Mouse (Mus musculus) embryonic facial prominence, embryonic 14.5 days (tissue): ENCODE measurements around the gene Mdm2. TPM values are rescaled to one million over a fixed set of nuclear protein-coding genes. Genes with fewer than 3 reads are reported as not detected.

ENCODE experiments used
- ATAC-seq: fragments of 200-750 bp; cut with Nextera tagmentation; 2 replicates; pipeline ENCODE4 v1.8.0; 2017; ENCODE audit warnings: low read depth, moderate number of reproducible peaks, moderate TSS enrichment
- DNase-seq: peaks from one replicate; pipeline ENCODE4 v3.0.0-alpha.2; 2015; ENCODE audit warnings: low spot score
- H3K27ac ChIP-seq: fragments of 300-500 bp; sonication (generic); replicated peaks from 2 replicates; pipeline ENCODE4 v1.5.1; 2014; ENCODE audit warnings: low read depth, mild to moderate bottlenecking, low read length, moderate library complexity
- H3K27me3 ChIP-seq: fragments of 300-500 bp; sonication (generic); replicated peaks from 2 replicates; pipeline ENCODE4 v1.6.1; 2014; ENCODE audit warnings: low read length; ENCODE audit not compliant: control insufficient read depth, insufficient read depth
- H3K36me3 ChIP-seq: fragments of 300-500 bp; sonication (generic); 2 replicates; pipeline ENCODE4 v1.6.1; 2014; ENCODE audit warnings: low read length, mixed read lengths; ENCODE audit not compliant: control insufficient read depth, insufficient read depth
- H3K4me1 ChIP-seq: fragments of 300-500 bp; sonication (generic); 2 replicates; pipeline ENCODE4 v1.6.1; 2014; ENCODE audit warnings: antibody characterized with exemption, low read length; ENCODE audit not compliant: control insufficient read depth, insufficient read depth
- H3K4me2 ChIP-seq: fragments of 300-500 bp; sonication (generic); 2 replicates; pipeline ENCODE4 v1.6.1; 2014; ENCODE audit warnings: low read depth, mild to moderate bottlenecking, low read length, moderate library complexity, mixed read lengths
- H3K4me3 ChIP-seq: fragments of 300-500 bp; sonication (generic); 2 replicates; pipeline ENCODE4 v1.5.1; 2014; ENCODE audit warnings: low read depth, mild to moderate bottlenecking, low read length
- H3K9ac ChIP-seq: fragments of 300-500 bp; sonication (generic); 2 replicates; pipeline ENCODE4 v1.6.1; 2014; ENCODE audit warnings: low read depth, mild to moderate bottlenecking, low read length, moderate library complexity, mixed read lengths
- H3K9me3 ChIP-seq: fragments of 300-500 bp; sonication (generic); 2 replicates; pipeline ENCODE4 v1.6.1; 2016; ENCODE audit warnings: low read length; ENCODE audit not compliant: control insufficient read depth
- WGBS: fragments of 180-500 bp; shearing (Covaris S2); extraction: QIAGEN DNeasy Blood & Tissue Kit; methylation state at CpG from one replicate; pipeline ENCODE4 v1.1.7; 2014; 5-methylcytosine and 5-hydroxymethylcytosine counted together
- polyA plus RNA-seq: library from polyadenylated mRNA; unstranded; fragments of >200 nt; fragmentation: Nextera tagmentation; extraction: Ambion mirVana; gene quantifications from 2 replicates; pipeline ENCODE4 v1.2.1, GENCODE M21; 2014

The Mdm2 gene
- polyA plus RNA-seq, 1 experiment from 2014 or later, result 34.1 TPM

DNA sequence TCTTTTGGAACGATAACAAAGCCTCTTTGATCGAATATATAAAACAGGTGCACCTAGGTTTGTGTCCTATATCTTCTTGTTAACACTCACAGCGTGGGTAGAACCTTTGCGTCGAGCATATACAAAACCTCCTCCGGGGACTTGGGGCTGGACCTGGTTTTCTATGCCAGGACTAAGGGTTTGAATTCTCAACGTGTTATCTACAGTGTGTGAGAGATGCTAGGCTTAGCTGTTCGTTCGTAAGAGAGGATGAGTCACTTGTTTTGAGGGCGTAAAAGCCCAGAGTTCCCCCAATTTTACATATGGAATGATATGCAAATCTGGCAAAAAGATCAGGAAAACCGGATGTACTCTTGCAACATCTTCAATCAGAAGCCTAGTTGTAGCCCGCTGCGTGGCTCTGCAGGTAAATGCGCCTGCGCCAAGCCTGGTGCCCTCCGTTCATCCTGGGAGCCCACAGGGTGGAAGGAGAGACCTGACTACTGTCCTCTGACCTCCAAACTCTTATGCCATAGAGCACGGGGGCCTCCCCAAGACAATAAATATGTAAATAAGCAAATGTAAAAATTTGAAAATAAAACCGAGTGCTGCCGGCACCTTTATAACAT lies 34.4 kb downstream of the Mdm2 start:
- H3K27me3 ChIP-seq, result no peaks in the 10 kb centered on the region
- 41% methylated on average over 19 of the region's 19 CpGs for WGBS
- H3K4me2 ChIP-seq, result peak overlapping the region; percentile 49
- no peaks in the 10 kb centered on the region for H3K9me3 ChIP-seq
- no peaks in the 10 kb centered on the region for H3K36me3 ChIP-seq
- no peak overlapping the region; the same call in 1 of the 2 replicates for H3K27ac ChIP-seq
- no peak overlapping the region for H3K9ac ChIP-seq
- DNase-seq (no peak), ATAC-seq (peak; percentile 20; the same call in 1 of the 2 replicates)
- H3K4me3 ChIP-seq, result peak overlapping the region; percentile 22
- no peaks in the 10 kb centered on the region for H3K4me1 ChIP-seq

DNA sequence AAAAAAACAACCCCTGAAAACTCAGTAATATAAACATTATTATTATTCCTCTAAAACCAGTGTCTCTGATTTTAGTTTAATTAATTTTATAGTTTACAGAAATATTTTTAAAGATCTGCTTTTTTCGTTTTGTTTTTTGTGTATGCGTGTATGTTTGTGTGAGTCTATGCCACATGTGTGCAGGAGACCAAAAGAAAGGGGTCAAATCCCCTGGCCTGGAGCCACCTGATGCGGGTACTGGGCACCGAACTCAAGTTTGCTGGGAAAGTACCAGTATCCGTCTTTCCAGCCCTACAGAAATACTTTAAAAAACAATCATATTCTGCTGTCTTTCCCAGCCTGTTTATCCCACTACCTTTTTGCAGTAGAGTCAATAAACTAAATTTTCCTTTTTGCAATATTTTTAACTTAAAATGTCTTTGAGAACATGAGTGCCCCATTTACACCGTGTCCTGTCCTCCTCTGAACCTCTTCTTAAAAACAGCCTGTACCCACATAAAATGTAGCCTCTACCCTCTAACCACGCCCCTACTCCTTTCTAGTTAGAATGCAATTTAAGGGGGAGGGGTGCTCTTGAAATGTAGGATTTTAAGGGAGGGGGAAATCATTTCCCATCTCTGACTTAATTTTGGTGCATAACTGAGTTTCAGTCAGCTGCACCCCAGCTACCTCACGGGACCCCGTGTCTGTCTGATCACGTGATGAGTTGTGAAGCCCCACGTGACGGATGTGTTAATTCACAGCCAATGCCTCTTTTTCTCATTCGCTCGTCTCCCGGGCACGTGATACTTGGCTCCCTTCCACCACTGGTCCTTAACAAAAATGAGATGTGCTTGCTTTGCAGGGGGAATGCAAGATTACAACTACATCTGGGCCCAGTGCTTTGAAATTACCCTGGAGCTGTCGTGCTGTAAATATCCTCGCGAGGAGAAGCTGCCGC lies 35.2 kb downstream of the Mdm2 start:
- 30% methylated on average over 20 of the region's 20 CpGs for WGBS
- Histone ChIP-seq H3K27ac (no peak overlapping the region; the same call in 1 of the 2 replicates), H3K4me3 (peak overlapping the region; percentile 22), H3K36me3 (no peaks in the 10 kb centered on the region), H3K9ac (no peak overlapping the region), H3K4me2 (peak overlapping the region; percentile 49), H3K27me3 (no peaks in the 10 kb centered on the region), H3K9me3 (no peaks in the 10 kb centered on the region), H3K4me1 (no peaks in the 10 kb centered on the region)
- DNase-seq (peak; percentile 91), ATAC-seq (peak; percentile 58; the same call in 1 of the 2 replicates)

DNA sequence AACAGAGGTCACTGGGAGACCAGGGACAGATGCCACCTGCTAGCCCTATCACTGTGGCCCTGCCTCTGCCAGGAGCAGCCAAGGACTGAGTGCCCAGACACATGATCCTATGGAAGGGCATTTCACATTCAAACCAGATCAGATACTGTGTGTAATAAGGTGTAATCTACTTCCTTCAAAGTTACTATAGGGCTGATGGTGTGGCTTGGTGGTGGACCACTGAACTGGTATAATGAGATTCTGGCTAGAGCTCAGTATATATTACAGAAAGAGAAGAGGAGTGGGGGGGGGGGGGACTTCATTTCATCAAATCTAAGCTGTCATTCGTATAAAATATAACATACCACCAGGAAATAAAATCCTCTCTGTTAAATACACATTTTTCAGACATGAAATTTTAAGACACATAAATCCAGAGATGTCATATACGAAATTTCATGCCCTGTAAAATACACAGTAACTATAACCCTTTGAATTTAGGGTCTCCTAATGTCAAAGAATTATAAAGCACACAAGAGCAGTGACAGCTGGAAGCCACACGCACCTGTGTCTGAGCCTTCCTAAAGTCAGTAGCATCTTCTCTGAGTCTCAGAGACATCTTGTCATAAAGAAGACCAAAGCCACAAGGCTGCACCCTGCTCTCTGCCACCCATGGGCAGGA lies 36.1 kb downstream of the Mdm2 start:
- 75% methylated on average over 3 of the region's 3 CpGs for WGBS
- Histone ChIP-seq H3K27me3 (no peaks in the 10 kb centered on the region), H3K4me2 (no peak overlapping the region), H3K27ac (no peak overlapping the region), H3K9me3 (no peaks in the 10 kb centered on the region), H3K4me1 (peaks cover 4% of the 10 kb centered on the region; the same call in 1 of the 2 replicates), H3K4me3 (no peak overlapping the region), H3K36me3 (no peaks in the 10 kb centered on the region), H3K9ac (no peak overlapping the region)
- ATAC-seq (no peak), DNase-seq (no peak)

DNA sequence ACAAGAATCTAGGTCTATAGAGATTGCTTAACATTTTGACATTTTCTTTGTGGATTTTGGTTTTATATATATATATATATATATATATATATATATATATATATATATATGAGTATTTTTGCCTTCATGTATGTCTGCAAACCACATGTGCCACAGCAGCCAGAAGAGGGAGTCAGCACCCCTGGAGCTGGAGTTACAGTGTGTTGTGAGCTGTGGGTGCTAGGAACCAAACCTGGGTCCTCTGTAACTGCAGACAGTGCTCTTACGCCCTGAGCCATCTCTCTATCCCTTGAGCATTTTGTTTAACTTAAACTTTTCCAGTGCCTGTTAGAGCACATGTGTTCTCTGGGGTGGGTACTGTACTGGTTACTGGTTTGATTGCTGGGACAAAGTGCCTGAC lies 36.6 kb downstream of the Mdm2 start:
- 96% methylated on average over 1 of the region's 1 CpGs for WGBS
- Histone ChIP-seq H3K9me3 (no peaks in the 10 kb centered on the region), H3K36me3 (no peaks in the 10 kb centered on the region), H3K4me3 (no peak overlapping the region), H3K4me1 (peaks cover 8% of the 10 kb centered on the region; the same call in 1 of the 2 replicates), H3K4me2 (no peak overlapping the region), H3K9ac (no peak overlapping the region), H3K27ac (no peak overlapping the region), H3K27me3 (no peaks in the 10 kb centered on the region)
- ATAC-seq (no peak), DNase-seq (no peak)

DNA sequence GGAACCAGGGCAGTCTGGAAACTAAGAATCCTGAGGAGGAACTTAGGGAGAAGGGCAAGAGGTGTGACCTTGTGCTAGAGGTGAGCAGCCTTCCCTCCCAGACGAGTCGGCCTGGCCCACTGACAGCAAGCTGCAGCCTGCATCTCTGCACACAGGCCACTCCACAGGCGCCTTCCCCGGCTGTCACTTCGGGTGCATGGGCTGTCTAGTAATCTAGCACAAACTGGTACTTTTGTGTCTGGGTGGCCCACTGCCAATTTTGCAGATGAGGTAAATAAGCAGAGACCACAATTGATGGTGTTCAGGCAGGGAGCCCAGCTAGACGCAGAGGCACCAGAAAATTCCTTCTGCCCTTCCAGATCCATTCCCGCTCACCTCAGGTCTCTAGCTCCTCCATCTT lies 37.9 kb downstream of the Mdm2 start:
- ATAC-seq (peak; percentile 53), DNase-seq (peak; percentile 88)
- Histone ChIP-seq H3K27ac (no peak overlapping the region), H3K9me3 (no peaks in the 10 kb centered on the region), H3K4me3 (no peak overlapping the region), H3K36me3 (no peaks in the 10 kb centered on the region), H3K27me3 (no peaks in the 10 kb centered on the region), H3K4me1 (peaks cover 8% of the 10 kb centered on the region; the same call in 1 of the 2 replicates), H3K9ac (no peak overlapping the region), H3K4me2 (no peak overlapping the region)
- 22% methylated on average over 7 of the region's 7 CpGs for WGBS

DNA sequence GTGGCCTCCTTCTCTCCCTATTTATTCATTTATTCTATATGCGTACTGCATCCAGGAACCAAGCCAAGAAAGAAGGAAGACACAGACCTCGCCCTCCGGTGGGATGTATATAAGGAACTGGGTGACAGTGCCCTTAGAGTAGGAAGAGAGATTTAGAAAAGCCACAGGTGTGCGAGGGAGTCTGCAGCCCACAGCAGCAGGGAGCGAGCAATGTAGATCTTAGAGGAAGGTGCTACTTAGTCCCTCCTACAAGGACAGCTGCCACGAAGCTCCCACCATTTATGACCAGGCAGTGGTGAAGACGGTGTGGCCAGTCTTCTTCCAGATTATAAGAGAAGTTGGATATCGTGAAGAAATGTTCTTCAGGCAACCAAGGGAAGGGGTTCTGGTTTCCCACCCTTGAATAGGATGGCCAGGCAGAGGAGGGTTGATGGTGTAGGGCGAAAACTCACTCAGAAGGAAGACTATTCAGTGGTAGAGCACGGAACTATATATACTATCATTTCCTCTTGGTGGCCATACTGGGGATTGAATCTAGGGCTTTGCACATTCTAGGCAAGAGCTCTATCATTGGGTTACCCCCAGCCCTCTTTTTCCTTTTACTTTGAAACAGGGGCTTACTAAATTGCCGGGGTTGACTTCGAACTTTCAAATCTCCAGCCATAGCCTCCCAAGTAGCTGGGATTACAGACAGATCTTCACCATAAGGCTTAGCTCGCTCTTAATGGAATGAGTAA lies 38.5 kb downstream of the Mdm2 start:
- Histone ChIP-seq H3K36me3 (no peaks in the 10 kb centered on the region), H3K27me3 (no peaks in the 10 kb centered on the region), H3K9ac (no peak overlapping the region), H3K9me3 (no peaks in the 10 kb centered on the region), H3K4me1 (peaks cover 8% of the 10 kb centered on the region; the same call in 1 of the 2 replicates), H3K4me3 (no peak overlapping the region), H3K27ac (no peak overlapping the region), H3K4me2 (no peak overlapping the region)
- 82% methylated on average over 13 of the region's 13 CpGs for WGBS
- DNase-seq, result no peak
- ATAC-seq, result no peak

DNA sequence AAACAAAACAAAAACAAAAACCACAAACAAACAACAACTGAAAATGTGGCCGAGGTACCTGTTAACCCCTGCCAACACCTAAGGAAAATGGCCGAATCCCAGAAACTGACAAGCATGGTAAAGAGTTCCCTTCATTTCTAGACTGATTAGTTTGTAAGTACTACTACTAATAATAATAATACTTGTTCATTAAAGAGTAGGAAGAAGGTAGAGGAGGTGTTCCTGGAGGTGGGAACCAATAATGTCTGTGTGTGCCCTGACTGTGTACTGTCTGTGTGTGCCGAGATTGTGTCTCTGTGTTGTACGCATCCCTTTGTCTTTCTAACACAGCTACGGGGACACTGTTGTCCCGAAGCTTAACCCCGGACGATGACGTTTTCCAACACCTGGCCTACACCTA lies 39.3 kb downstream of the Mdm2 start:
- H3K9ac ChIP-seq, result no peak overlapping the region
- no peaks in the 10 kb centered on the region for H3K27me3 ChIP-seq
- H3K4me1 ChIP-seq, result peaks cover 8% of the 10 kb centered on the region; the same call in 1 of the 2 replicates
- no peak for ATAC-seq
- no peak for DNase-seq
- no peak overlapping the region for H3K27ac ChIP-seq
- H3K4me3 ChIP-seq, result no peak overlapping the region
- H3K9me3 ChIP-seq, result no peaks in the 10 kb centered on the region
- no peak overlapping the region for H3K4me2 ChIP-seq
- H3K36me3 ChIP-seq, result no peaks in the 10 kb centered on the region
- WGBS, result 89% methylated on average over 9 of the region's 9 CpGs

DNA sequence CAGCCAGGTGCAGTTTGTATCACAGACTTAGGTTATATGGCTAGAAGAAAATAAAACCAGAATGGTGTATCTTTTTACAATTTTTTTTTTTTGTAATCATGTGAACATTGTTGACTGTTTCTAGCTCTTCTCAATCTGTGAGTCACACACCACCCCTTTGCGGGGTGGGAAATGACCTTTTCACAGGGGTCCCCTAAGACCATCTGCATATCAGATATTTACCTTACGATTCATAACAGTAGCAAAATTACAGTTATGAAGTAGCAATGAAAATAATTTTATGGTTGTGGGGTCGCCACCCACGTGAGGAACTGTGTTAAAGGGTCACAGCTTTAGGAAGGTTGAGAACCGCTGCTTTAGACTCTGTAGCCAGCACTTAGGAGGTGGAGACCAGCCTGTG lies 39.8 kb downstream of the Mdm2 start:
- H3K27me3 ChIP-seq, result no peaks in the 10 kb centered on the region
- H3K36me3 ChIP-seq, result no peaks in the 10 kb centered on the region
- DNase-seq (no peak), ATAC-seq (no peak)
- peaks cover 8% of the 10 kb centered on the region; the same call in 1 of the 2 replicates for H3K4me1 ChIP-seq
- H3K4me3 ChIP-seq, result no peak overlapping the region
- H3K9ac ChIP-seq, result no peak overlapping the region
- no peak overlapping the region for H3K27ac ChIP-seq
- WGBS, result 86% methylated on average over 5 of the region's 5 CpGs
- H3K4me2 ChIP-seq, result no peak overlapping the region
- H3K9me3 ChIP-seq, result no peaks in the 10 kb centered on the region
